Mouse (Mus musculus) layer of hippocampus, adult 18-20 months (tissue): ENCODE measurements around the gene Cntrob. TPM values are rescaled to one million over a fixed set of nuclear protein-coding genes. Genes with fewer than 3 reads are reported as not detected.

Source experiments
- DNase-seq, 2 experiments: peaks; one replicate each; pipeline ENCODE4 v3.0.0; 2022; ENCODE audit warnings: low spot score in 2 of 2
- total RNA-seq, 2 experiments: library from RNA; stranded (reverse); gene quantifications; 2 replicates each; pipeline ENCODE4 v1.2.3; 2021

The Cntrob gene
- total RNA-seq, 2 experiments from 2014 or later, result 13.5 to 14.1 TPM

DNA sequence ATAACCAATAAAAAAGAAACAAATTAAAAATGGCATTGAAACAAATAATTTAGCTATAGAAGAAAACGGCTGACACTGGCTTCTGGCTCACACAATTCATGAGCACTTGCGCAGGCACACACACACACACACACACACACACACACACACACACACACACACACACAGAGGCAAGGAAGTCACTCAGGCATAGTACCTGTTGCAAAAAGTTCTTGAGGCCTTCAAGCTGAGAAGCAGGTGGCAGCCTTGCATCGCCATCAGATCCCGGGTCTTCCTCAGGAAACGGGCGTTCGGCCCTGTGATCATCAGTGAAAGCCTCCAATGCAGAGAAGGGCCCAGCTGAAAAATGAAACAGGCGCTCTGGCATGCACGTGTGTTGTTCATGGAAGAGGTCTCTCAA, 18.3 kb downstream of the Cntrob start:
- DNase-seq, result no peak

DNA sequence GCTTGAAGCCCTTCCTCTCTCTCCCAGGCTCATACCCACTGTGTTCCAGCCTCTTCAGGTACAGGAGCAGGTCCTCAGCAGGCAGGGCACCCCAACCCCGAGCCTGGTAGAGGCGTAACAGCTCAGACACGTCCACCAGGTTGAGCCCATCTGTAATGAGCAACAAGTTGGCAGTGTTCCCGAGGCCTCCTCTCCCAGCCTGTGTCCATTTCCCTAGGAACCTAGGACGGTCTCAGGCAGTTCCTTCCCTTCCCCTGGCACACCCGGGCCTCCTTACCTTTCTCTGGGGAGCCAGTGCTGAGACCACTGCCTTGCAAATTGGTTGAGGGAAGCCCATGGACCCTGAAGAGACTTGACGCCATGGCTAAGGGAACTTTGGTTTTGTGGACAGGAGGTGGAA, 20.8 kb downstream of the Cntrob start:
- DNase-seq, result no peak

DNA sequence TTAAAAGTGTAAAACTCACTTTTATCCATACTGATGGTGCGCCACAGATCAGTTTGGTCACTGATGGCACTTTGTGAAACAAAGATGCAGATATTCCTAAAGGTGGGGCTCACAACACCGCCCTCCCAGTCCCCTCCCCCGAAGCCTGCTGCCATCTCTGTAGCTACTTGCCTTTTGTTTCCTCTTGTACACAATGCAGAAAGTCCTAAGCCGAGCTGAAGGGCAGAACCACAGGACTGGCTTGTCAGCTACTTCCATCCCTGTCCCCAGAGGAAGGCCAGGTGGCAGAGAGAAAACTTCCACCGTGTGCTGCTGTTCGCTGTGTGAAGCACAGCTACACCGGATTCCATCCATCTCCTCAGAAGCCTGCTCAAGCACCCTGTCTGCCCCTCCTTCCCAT, 25.3 kb downstream of the Cntrob start:
- DNase-seq, result no peak

GRCm38 (mm10) chr11:69297799-69298198, 25.8 kb downstream of the Cntrob start:
- DNase-seq, result no peak

DNA sequence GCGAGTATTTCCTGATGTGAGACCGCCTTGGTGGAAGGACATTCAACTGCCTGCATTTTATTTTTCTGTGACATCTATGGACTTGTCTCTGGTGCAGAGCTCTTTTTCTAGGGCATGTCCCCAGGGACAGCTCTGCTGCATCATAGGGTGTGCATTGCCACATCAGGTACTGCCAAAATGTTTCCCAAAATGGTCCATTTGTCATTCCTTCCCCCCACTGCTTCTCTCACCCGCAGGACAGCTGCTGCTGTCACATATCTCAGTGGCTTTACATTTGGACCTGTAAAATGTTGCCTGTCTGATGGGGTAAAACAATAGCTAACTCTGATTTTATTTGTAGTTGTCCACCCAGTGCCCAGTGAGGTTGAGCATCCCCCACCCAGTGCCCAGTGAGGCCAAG, 28.3 kb downstream of the Cntrob start:
- DNase-seq, result no peak

DNA sequence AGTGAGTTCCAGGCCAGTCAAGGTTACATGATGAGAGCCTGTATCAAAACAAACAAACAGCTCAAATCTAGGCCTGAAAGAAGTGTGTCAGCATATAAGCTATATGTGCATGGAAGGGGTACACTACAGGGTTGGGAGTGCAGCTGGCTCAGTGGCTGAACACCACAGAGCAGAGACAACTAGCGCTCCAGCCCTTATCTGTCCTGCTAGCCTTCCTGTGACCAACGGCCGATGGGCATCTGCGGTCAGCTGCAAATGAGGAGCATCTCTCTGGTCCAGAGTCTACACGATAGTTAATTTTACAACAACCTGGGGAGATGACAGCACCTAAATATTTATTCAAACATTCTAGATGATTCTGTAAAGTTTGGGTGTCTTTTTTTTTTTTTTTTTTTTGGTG, 32.5 kb downstream of the Cntrob start:
- no peak for DNase-seq

GRCm38 (mm10) chr11:69277267-69277666, 46.3 kb downstream of the Cntrob start:
- no peak for DNase-seq

DNA sequence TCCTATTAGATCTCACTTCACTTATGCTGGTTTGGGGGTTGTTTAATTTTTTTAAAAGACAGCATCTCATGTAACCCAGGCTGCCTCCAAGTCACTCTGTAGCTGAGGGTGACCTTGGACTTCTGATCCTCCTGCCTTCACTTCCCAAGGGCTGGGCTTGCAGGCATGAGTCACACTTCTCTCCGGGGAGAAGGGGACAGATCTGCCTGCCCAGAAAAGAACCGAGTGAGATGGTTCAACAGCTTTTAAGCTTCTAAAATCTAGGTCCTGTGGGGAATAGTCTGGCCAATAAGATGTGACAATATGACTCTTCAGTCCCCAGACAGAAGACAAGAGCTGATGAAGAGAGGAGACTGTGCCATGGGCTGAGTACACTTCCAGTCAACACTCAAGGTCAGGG, 47.5 kb downstream of the Cntrob start:
- no peak for DNase-seq

- DNase-seq, result no peak
Measured at GRCm38 (mm10) chr11:69275650-69276049, 47.9 kb downstream of the Cntrob start.

- peak; percentile 50 to 89 for DNase-seq
Measured at GRCm38 (mm10) chr11:69272122-69272740, 51.3 kb downstream of the Cntrob start.

DNA sequence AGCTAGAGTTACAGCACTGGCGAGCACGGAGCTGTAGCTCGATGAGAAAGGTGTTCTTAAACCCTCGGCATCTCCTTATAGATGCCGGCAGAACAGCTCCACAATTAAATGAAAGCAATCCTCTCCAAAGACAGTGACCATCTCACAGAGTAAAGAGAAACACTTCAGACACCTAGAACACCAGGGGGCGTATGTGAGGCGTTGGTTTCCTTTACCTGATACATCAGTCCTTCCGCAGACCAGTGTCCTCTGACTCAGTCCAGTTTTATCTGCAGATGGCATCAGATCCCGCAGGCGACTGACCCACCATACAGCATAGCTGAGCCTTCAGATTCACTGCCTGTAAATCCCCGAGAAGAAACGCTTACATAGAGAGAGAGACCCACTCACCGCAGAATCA, 54.0 kb downstream of the Cntrob start:
- DNase-seq, result peak; percentile 50 to 75

DNA sequence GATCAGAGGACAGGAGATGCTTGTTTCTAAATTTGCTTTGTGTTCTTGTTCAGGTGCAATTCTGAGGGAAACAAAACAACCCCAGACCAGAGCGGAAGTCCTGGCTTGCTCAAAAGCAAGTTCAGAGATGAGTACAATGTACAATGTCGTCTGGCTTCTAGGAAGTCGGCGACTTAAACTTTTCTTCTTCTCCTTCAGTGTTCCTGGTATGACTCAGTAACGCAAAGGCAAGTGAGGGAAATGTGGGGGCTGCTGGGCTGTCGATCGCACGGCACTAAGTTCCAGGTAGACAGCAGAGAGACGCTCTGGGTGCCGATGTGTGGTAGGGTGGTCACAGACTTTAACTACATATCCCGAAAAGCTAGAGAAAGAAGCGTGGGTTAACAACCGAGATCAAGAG, 55.5 kb downstream of the Cntrob start:
- no peak for DNase-seq

DNA sequence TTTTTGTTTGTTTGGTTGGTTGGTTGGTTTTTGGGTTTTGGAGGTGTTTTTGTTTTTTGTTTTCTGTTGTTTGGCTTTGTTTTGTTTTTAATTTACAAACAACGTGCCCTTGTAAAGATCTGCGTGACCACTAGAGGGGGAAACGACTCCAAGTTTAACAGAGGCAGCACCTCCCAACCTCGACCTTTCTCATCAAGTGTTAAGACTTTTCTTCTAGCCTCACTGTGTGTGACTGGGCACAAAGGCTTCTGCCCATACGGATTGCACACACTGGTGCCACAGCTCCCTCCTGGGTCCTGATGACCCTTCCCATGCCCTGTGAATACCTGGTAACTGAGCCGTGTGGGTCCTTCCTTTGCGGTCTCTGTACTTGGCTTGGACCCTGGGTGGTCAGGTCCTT, 56.2 kb downstream of the Cntrob start:
- DNase-seq, result no peak

- DNase-seq, result peak; percentile 60 to 79
Measured at GRCm38 (mm10) chr11:69266253-69266652, 57.3 kb downstream of the Cntrob start.

DNA sequence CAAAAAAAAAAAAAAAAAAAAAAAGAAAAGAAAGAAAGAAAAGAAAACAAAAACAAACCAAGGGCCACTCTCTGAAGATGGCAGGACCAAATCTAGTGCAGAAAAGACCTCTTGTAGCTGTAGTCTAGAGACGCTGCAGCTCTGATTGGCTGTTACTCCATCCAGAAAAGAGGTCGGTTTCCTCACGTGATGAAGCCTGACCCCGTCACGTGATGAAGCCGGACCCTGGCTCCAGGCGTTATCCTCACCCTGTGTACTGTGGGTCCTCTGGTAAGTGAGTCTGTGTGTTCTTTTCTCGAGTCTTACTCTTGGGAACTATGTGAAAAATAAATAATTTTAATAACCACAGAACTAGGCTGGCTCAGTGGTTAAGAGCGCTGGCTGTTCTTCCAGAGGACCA, 58.2 kb downstream of the Cntrob start:
- no peak for DNase-seq

GRCm38 (mm10) chr11:69264276-69264675, 59.3 kb downstream of the Cntrob start:
- no peak for DNase-seq

DNA sequence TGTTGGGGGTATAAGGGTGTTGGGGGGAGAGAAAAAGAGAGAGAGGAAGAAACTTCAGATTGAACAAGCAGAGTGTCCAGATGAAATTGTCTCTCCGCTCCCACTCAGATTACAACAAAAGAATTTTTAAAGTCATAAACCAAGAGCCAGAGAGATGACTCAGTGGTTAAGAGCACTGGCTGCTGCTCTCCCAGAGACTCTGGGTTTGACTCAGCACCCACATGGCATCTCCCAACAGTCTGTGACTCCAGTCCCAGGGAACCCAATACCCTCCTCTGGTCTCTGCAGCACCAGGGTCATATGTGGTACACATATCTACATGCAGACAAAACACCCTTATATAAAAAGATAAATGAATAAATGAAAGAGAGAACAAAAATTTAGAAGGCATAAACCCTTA, 63.5 kb downstream of the Cntrob start:
- DNase-seq, result no peak

DNA sequence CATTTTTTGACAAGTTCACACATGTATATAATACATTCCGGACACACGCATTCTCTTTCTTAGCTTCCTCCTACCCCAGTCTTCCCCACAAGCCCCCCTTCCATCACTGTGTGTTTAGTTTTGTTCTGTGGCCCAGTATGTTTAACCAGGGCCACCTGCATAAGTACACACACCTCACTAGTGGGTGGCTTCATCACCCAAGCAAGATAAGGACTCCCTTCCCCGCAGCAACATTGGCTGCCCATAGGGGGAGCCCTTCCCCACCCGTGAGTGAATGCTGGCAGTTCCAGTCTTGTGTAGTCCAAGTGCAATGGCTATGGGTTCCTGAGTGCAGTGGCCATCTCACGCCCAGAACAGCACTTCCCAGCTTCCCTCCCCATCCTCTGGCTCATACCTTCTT, 65.3 kb downstream of the Cntrob start:
- DNase-seq, result peak in 1 of 2 experiments; percentile 25

GRCm38 (mm10) chr11:69257807-69258206, 65.8 kb downstream of the Cntrob start:
- peak in 1 of 2 experiments; percentile 69 for DNase-seq

DNA sequence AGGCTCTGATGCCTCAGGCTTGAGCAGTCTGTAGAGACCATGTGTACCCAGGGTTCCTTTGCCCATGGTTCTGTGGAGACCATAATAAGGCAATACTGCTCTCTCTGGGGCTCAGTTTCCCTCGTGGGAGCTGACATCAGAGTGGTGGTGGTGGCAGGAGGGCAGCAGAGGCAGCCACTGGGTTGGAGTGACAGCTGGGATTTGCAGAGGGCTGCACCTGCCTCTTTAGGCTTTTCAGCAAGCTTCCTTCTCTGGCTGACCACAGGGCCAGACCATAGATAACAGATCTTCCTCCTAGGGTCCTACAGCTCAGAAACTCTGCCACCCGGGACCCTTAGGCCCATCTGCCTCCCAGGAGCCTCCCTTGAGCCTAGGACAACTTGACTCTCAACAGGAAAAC, 66.5 kb downstream of the Cntrob start:
- DNase-seq, result no peak

DNA sequence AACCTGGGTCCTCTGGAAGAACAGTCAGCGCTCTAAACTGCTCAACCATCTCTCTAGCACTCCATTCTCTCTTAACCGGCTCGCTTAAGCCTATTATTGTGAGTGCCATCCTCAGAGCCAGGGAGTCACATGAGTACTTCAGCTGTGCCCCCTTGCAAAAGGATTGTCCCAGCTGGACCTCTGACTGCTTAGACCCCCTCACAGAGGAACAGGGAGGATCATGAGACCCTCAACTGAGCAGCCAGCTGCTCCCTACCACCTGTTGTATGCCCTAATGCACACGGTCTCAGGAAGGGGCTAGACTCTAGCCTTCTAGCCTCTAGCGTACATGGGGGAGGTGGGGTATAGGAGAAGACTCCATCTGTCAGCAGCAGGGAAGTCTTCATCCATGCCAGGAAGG, 68.8 kb downstream of the Cntrob start:
- no peak for DNase-seq

- no peak for DNase-seq
Measured at GRCm38 (mm10) chr11:69253131-69253530, 70.4 kb downstream of the Cntrob start.

DNA sequence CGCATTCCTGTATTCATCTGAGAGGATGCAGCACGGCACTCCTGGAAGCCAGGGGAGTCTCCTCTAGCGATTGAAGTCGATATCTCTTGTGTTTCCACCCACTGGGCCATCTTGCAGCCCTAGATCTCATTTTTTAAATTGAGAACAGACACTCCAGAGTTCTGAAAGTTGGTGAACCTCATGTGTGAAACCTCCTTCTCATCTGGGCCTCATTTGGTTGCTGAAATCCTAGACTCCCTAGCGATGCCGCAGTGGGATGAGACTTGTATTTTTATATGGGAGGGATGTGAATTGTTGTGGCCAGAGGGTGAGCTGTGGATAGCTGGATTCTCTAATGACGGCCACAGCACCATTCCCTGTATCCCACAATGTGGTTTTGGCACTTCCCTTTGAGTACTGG, 71.6 kb downstream of the Cntrob start:
- DNase-seq, result no peak
